Mouse (Mus musculus) left cerebral cortex, adult 18-20 months (tissue): ENCODE data around the gene Gpc4. TPM values are rescaled to one million over a fixed set of nuclear protein-coding genes. Genes with fewer than 3 reads are reported as not detected.
A peak's percentile ranks its signal among the peaks of the same experiment; 100 is the strongest.

Source experiments
- DNase-seq, 2 experiments: peaks; one replicate each; pipeline ENCODE4 v3.0.0; 2021 to 2022; ENCODE audit warnings: low spot score in 2 of 2, mixed read lengths in 1 of 2
- total RNA-seq, 2 experiments: library from RNA; stranded (reverse); gene quantifications; 2 replicates each; pipeline ENCODE4 v1.2.3; 2021

Gpc4 gene
- total RNA-seq, 2 experiments from 2014 or later: 20.1 to 23.2 TPM

DNA sequence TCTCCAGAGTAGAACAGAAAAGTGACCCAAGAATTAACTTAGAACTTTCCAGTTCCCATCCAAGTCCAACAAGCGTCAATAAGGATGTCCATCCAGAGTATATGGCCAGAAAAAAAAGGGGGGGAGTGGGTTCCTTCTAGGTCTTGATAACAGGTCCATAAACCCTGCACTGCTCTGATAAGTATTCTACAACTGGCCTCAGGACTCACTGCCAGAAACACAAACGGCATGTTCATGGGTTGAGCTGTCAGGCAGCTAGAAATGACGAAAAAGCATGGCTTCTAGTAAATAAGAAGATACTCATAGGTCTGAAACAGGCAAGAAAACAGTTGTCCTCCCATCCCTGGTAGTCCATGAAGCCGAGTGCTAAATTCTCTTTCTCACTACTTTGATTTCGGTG is 13.5 kb downstream of the Gpc4 start:
- DNase-seq: no peak

GRCm38 (mm10) chrX:52151100-52151499 is 14.0 kb downstream of the Gpc4 start:
- no peak for DNase-seq

GRCm38 (mm10) chrX:52145563-52145962 is 19.5 kb downstream of the Gpc4 start:
- DNase-seq: no peak

DNA sequence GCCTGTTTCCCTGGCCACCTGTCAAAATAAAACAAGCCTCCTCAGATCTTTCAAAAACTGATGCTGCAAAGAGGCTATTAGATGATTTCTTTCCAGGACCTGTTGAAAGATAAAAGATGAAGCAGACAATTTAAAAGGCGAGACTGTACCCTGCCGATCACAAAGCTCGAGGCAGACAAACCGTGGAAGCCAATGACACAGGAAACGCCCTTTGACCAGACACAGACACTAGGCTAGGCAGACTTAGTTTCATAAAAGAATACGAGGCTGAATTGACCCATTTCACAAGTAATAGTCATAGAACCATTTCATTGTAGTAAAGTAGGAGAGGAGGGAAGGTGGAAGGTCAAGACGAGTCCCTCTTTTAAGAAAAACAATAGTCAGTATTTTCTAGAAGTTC is 20.6 kb downstream of the Gpc4 start:
- no peak for DNase-seq

DNA sequence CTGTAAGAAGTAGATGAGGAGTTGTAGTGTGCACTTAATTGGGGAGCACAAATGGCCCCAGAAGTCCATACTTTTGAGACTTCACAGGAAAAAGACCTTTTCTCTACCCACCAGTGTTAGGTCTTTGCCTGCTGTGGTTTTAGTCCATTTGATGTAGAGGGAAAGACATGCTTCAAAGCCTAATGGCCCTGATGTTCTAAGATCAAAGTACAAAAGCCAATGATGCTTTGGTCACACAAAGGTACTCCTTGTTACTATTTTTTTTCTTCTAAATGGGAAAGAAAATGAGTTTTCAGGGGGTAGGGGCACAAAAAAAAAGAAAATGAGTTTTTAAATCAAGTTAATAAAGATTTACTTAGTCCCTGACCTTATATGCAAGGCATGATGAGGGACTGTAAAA is 24.7 kb downstream of the Gpc4 start:
- no peak for DNase-seq

GRCm38 (mm10) chrX:52138461-52139075 is 26.5 kb downstream of the Gpc4 start:
- DNase-seq: no peak

DNA sequence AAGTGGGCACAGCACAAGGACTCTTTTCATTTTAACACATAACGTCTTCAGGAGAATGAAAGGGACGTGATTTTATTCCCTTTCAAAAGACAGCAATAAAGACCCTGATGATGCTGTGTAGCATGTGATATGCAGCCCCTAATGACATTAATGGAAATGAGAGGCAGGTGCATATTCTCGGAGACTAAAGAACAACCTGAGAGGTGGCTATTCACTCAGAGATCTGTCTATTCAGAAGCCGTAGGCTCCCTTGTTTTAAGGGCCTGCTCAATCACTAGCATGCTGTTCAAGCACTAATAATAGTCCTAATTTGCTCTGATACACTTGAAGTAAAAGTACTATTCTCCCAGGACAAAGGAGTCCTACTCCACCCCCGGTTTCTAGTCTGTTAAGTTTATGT is 27.0 kb downstream of the Gpc4 start:
- no peak for DNase-seq

DNA sequence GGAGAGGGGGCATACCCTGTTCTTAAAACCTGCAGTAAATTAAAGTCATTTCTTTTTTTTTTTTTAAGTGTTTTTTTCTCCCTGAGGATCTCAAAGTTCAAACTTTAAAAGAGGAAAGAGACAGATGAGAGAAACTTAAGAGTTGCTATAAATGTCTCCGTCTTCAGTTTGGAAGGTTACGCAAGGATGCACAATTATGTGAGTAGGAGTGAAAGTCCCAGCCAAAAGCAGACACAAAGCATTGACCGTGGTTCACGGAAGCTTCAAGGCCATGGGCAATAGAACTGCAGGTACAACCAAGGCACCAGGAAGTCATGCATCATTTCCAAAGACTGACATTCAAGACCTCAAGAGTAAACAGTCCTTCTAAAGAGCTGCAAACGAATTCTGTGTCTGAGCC is 28.5 kb downstream of the Gpc4 start:
- no peak for DNase-seq

DNA sequence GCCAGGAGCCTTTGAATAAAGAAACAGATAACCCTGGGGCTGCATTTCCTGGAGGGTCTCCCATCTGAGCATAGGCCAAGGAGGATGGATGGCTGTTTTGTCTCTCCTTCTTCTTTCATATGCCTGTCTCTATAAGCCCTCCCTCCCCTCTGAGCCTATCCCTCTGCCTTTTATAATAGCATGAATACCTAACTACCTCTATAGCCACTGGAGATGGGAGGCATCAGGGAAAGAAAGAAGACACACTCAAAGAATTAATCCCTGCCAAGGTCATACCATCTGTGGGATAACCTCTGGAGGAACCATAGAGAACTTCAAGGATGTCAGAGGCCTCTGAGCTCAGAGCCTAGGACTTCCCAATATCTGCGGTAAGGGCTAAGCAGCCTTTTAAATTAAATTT is 35.4 kb downstream of the Gpc4 start:
- DNase-seq: no peak

- DNase-seq: no peak
Measured at GRCm38 (mm10) chrX:52128794-52129193, 36.3 kb downstream of the Gpc4 start.

- no peak for DNase-seq
Measured at GRCm38 (mm10) chrX:52113651-52114050, 51.4 kb downstream of the Gpc4 start.

DNA sequence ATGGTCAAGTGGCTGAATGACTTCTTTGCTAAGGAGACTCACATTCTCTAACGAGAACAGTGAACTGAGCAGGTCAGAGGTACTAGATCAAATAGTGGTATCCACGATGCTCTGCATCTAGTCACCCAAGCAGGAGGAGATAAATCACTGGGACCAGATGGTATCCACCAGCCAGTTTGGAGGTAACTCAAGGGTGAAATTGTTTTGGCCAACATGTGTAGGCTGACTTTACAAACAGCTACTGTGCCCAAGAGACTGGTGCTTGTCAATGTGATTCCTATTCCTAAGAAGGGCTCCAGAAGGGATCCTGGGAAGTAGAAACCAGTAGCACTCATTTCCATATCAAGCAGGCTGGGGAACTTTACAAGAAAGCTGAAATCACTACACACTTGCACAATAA is 55.4 kb downstream of the Gpc4 start:
- no peak for DNase-seq

- DNase-seq: no peak
Measured at GRCm38 (mm10) chrX:52108966-52109365, 56.1 kb downstream of the Gpc4 start.

DNA sequence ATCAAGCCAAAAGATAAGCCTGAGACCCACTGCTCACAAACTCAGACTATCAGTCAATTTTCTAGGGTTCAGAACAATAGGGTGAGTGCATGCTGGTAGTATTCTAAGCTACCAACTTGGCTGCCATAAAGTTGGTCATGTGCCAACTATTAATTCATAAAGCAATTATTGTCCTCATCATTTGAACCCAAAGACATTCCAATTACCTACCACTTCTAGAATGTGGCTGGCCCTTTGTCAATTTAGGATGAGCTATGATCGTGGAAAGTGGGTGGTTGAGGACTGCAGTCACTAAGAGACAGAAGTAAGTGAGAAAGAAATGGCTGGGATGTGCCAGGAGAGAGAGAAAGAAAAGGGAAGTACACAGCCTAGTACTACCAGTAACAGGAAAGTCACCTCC is 61.3 kb downstream of the Gpc4 start:
- DNase-seq: no peak

DNA sequence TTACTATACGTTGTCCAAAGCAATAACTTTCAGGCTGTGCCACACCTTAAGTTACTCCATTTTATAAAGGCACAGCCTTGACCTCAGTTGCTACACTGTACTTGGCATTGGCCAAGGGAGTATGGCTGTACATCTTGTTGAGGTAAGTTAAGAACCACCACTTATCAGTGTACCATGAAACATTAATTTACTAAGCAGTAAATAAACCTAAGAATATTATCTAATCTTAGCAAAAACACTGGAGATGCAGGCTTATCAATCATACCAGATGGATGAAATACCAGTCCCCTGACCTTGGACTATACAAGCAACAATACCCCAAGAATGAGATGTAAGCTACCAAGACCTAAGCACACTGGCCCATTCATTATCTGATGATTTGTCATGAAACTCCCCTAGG is 63.1 kb downstream of the Gpc4 start:
- DNase-seq: no peak

DNA sequence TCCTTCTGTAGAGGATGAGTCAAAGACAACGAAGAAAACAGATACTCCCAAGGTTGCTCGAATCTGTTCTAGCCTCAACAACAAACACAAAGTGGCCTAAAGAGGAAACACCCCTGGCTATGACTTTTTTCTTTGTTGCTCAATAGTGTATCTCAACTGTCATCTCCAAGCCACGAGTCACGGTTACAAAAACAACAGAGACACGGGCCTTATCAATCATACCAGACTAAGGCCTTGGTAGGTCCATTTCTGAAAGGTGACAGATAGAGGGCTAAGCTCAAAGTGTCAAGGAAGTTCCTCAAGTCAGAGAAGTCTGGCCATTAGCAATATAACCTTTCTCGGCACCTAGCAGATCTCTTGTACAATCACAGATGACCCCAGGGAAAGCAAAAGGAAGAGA is 63.6 kb downstream of the Gpc4 start:
- DNase-seq: no peak

DNA sequence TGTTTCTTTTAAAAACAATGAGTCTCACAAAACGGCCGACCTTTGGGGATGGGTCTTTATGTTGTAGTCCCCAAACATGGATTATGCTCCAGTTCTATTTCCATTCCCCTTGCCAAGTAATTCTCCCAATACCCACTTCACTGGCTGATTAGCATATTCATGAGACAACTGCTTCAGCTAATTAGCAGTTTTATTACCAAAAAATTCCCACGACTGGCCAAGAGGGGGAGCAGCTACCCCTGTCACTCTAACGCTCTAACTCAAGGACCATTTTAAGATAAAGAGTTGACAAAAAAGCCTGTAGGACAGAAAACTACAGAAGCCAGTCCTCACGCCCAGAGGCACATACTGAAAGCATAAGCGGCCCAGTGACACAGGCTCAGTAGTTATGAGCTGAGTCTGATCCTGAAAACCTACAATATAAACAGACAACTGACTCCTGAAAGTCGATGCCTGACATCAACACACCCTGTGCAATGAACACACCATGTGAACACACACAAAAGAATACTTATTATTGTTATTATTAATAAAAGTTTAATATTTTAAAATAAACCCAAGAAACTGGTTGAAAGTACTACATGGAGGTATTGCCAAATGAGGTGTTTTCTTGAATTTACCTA is 77.2 kb downstream of the Gpc4 start:
- DNase-seq: peak; percentile 3 to 5

DNA sequence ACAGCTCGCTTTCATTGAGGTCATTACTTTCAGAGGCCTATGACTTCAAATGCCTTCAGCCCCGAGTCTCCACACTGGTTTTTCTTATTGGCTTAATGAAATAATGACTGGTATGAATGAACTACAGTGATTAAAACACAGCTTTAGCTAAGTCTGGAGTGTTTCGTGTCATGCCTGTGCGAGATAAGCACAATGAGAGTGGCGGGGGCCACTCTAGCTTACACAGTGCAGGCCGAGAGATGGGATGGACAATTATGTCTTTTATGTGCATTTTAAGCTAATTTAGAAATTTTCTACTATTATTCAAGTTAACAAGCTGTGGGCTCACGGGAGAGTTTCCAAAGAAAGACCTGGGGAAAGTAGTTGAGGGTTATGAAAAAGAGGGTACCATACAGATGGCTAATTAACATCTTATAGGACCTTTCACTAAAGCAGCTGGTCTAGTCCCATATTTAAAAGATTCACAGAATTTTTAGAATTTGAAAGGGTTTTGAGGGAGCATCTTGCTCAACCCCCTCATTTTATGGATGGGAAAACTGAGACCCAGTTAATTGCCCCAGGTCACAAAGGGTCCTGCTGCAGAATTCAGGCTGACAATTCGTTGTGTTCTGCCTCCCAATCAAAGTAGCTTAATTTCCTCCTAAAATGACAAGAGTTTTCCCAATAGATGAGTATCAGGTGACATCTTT is 78.0 kb downstream of the Gpc4 start:
- no peak for DNase-seq

- no peak for DNase-seq
Measured at GRCm38 (mm10) chrX:52083557-52083956, 81.5 kb downstream of the Gpc4 start.

DNA sequence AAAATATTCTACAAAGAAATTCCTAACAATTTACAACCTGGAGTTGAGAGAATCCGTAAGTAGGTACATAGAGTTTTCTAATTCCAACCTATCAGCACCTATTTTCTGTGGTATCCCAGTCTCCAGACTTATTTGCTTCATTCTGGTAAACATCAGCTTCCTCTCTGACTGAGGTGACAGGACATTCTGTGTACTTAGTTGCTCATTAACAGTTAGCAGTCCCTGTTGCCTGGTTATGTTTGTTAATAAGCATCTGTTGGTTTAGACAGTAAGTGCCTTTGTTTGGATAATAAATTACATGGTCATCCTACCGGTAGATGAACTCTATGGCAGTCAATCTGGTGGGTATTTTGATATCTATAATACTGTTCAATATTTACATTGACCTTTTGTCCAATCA is 92.6 kb downstream of the Gpc4 start:
- no peak for DNase-seq

DNA sequence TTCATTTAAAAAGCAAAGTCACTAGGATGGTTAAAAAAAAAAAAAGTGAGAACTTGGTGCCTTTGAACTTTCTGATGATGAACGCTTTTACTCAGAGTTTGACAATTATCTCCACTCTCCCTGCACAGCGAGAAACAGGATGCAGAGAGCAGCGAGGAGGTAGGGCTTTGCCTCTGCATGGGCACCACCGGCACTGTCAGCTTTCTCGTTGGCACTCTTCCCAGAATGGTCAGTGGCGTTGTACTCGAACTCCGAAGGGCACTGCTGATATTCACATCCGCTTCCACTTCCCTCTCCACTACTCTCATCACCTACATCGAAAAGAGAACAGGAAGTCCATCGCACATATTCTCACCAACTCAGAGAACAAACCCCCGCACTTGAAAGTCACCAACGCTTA is 111.6 kb downstream of the Gpc4 start:
- no peak for DNase-seq

DNA sequence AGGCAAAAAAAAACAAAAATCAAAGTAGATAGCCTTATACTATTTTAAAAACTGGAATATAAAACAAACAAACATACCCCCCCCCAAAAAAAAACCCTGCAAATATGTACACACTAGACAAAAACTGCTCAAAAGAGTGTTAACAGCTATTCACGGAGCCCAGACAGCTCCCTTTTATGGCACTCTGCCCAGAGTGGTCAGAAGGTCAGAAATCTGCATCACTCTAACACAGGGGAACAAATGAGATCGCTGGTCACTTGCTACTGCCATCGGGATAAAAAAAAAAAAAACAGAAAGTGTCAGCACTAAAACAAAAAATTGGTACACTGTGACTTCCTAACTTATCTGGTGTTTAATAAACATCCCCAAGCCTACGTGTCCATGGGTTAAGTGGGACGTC is 113.0 kb downstream of the Gpc4 start:
- DNase-seq: no peak

- no peak for DNase-seq
Measured at GRCm38 (mm10) chrX:52050941-52051340, 114.1 kb downstream of the Gpc4 start.
